Mouse (Mus musculus): ENCODE data around the gene Gna11.

DNA sequence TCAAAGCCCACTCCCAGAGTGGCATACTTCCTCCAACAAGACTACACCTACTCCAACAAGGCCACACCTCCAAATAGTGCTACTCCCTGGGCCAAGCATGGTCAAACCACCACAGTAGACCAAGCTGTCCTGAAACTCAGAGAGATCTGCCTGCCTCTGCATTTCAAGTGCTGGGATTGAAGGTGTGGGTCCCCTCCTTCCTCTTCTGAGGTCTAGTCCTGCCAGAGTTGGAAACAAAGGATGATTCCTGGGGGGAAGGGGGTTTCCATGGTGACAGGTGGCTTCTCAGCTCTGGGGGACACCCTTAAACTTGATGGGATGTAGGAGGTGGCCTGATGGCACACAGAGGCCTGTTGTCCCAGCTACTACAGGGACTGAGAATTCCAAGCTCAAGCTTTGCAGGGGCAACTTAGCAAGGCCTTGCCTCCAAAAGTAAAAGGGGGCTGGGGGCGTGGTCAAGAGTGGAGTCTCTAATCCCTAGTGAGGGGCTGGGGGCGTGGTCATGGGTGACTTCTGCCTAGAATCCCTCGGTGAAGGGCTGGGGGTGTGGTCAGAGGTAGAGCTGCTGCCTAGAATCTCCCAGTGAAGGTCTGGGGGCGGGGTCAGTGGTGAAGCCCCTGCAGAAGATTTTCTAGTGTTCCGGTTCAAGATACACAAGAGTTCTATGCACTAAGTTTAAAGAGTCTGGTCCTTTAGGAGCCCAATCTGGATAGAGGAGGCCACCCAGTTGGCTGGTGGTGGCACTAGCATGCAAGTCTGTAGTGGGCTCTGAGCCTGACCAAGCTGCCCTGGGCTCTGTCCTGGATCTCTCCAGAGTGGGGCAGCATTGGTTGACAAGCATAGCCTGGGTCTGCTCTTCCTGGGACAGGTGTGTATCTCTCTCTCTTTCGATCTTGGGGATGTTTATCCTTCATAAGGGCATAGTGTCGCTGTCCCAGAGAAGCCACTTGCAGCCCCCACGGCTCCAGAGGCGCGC, 29.4 kb upstream of the Gna11 start, which contains the start of gene Tle2:
- TF ChIP-seq CTCF (IDR thresholded peaks at IDR 0.05; ENCODE audit: low read depth, low read length) (no peak), EP300 (IDR thresholded peaks at IDR 0.05; ENCODE audit: insufficient read depth, low read depth, low read length) (no peak)
